Comparison of ENCODE assay signal across 19 mouse cellular contexts in genomic region chr2:59290391-59290790, GRCm38 (mm10).
"Had no signal": no experiment of that assay in that cellular context is flagged by ENCODE, and none has a peak within 500 bp of the region (broad histone marks: within the 10 kb centered on the region; RNA-seq: fewer than 3 reads in every experiment).

No protein-coding gene starts in this region.

- H3K9ac ChIP-seq: limb, embryonic 13.5 days; liver, embryonic 13.5 days; midbrain, embryonic 13.5 days; neural tube, embryonic 13.5 days had no signal

- H3K27me3 ChIP-seq: limb, embryonic 13.5 days; liver, embryonic 13.5 days; megakaryocyte, embryonic 14.5 days; midbrain, embryonic 13.5 days; neural tube, embryonic 13.5 days had no signal

- H3K36me3 ChIP-seq: limb, embryonic 13.5 days; liver, embryonic 13.5 days; midbrain, embryonic 10.5 days; midbrain, embryonic 13.5 days; neural tube, embryonic 13.5 days had no signal

- H3K27ac ChIP-seq: kidney, postnatal 0 days; left cerebral cortex, adult 2 months; limb, embryonic 13.5 days; liver, embryonic 13.5 days; midbrain, embryonic 10.5 days; midbrain, embryonic 13.5 days; neural tube, embryonic 13.5 days; stomach, postnatal 0 days had no signal

- H3K4me3 ChIP-seq: left cerebral cortex, adult 2 months; limb, embryonic 13.5 days; liver, embryonic 13.5 days; megakaryocyte, embryonic 14.5 days; midbrain, embryonic 10.5 days; midbrain, embryonic 13.5 days; myocyte; neural tube, embryonic 13.5 days had no signal

- H3K4me1 ChIP-seq: liver, embryonic 13.5 days; midbrain, embryonic 10.5 days; midbrain, embryonic 13.5 days had no signal

- DNase-seq: kidney, adult 2 months; kidney, postnatal 36 days; layer of hippocampus, postnatal 36 days; liver, embryonic 13.5 days; lung, adult 2 months; thymus, adult 18-20 months; thymus, postnatal 36 days had no signal

- H3K9me3 ChIP-seq: limb, embryonic 13.5 days; liver, embryonic 13.5 days; megakaryocyte, embryonic 14.5 days; midbrain, embryonic 10.5 days; midbrain, embryonic 13.5 days; neural tube, embryonic 13.5 days had no signal

- H3K4me2 ChIP-seq: limb, embryonic 13.5 days; liver, embryonic 13.5 days; midbrain, embryonic 13.5 days; neural tube, embryonic 13.5 days had no signal

- ATAC-seq: intestine, embryonic 16.5 days; lung, postnatal 0 days; midbrain, embryonic 13.5 days; midbrain, embryonic 16.5 days had no signal
